Mouse (Mus musculus): ENCODE measurements around the gene Gm28048. TPM values are rescaled to one million over a fixed set of nuclear protein-coding genes. Genes with fewer than 3 reads are reported as not detected.

The Gm28048 gene
- total RNA-seq, 2 experiments from 2014 or later, result 28.5 to 55.4 TPM

- DNase-seq, result no peak
These were observed 181.9 kb downstream of the Gm28048 start for GRCm38 (mm10) chr11:22799987-22800424.

- no peak for DNase-seq
These were observed 183.0 kb downstream of the Gm28048 start for GRCm38 (mm10) chr11:22798916-22799315.

- DNase-seq, result no peak
These were observed 187.2 kb downstream of the Gm28048 start for GRCm38 (mm10) chr11:22794734-22795133.

GRCm38 (mm10) chr11:22793881-22794203 lies 188.0 kb downstream of the Gm28048 start:
- no peak for DNase-seq

- DNase-seq, result no peak
These were observed 188.6 kb downstream of the Gm28048 start for GRCm38 (mm10) chr11:22793176-22793880.

GRCm38 (mm10) chr11:22792149-22792548 lies 189.7 kb downstream of the Gm28048 start:
- DNase-seq, result no peak

- DNase-seq, result no peak
These were observed 190.2 kb downstream of the Gm28048 start for GRCm38 (mm10) chr11:22791726-22792125.

- no peak for DNase-seq
These were observed 194.1 kb downstream of the Gm28048 start for GRCm38 (mm10) chr11:22787833-22788232.

Other genes with a start within 250 kb of the Gm28048 start
- gene B3gnt2, start 121.1 kb downstream of the Gm28048 start, total RNA-seq (2021), result 10 to 100 TPM; 35.9 to 62.8 TPM
- 10 to 100 TPM; 38.9 to 41.9 TPM for gene Zrsr1, start 10.1 kb downstream of the Gm28048 start, total RNA-seq (2021)
- gene Commd1, start 292 bp upstream of the Gm28048 start, total RNA-seq (2021), result 100 to 1,000 TPM; 103 to 121 TPM
- gene Cct4, start 8.4 kb upstream of the Gm28048 start, total RNA-seq (2021), result 100 to 1,000 TPM; 186 to 249 TPM
- gene Fam161a, start 25.4 kb upstream of the Gm28048 start, total RNA-seq (2021), result 10 to 100 TPM; 20.4 to 34.5 TPM